Mouse (Mus musculus) bone marrow, adult 2 months (tissue): ENCODE measurements around the gene Mccc2. TPM values are rescaled to one million over a fixed set of nuclear protein-coding genes. Genes with fewer than 3 reads are reported as not detected.
"Not testable (repeated sequence)": the region's sequence is repeated elsewhere in the genome, so short reads cannot be mapped to it uniquely, and the experiment has no call there.

Experiments
- H3K27ac ChIP-seq: fragments of 200-500 bp; 2 replicates; pipeline ENCODE4 v1.5.1; 2012; ENCODE audit warnings: low read depth, mild to moderate bottlenecking, control low read depth, inconsistent platforms, low read length; ENCODE audit not compliant: control insufficient read depth, poor library complexity, insufficient read depth
- H3K4me1 ChIP-seq: fragments of 200-500 bp; 2 replicates; pipeline ENCODE4 v1.6.1; 2011; ENCODE audit warnings: low read length; ENCODE audit not compliant: control insufficient read depth, insufficient read depth
- H3K4me3 ChIP-seq: fragments of 200-500 bp; replicated peaks from 2 replicates; pipeline ENCODE3; 2011; ENCODE audit warnings: mild to moderate bottlenecking, low read depth, low read length, control low read depth; ENCODE audit not compliant: control insufficient read depth
- CTCF ChIP-seq: fragments of 200-500 bp; IDR thresholded peaks from 2 replicates; pipeline ENCODE4 v1.5.1; 2011; ENCODE audit warnings: low read length, control low read depth; ENCODE audit not compliant: control insufficient read depth, insufficient read depth
- POLR2A ChIP-seq: fragments of 200-500 bp; IDR thresholded peaks from 2 replicates; pipeline ENCODE4 v1.6.1; 2011; ENCODE audit warnings: low read depth, mild to moderate bottlenecking, control low read depth, low read length, borderline replicate concordance; ENCODE audit not compliant: control insufficient read depth
- WGBS: fragments of 180-500 bp; shearing (Covaris S2); methylation state at CpG from one replicate; pipeline ENCODE4 v1.1.7; 2018; 5-methylcytosine and 5-hydroxymethylcytosine counted together
- polyA plus RNA-seq: library from polyadenylated mRNA; stranded (reverse); fragments of >200 nt; gene quantifications from 2 replicates; pipeline ENCODE4 v1.2.4, GENCODE M21; 2011; ENCODE audit warnings: low replicate concordance; ENCODE audit not compliant: missing spikeins, insufficient read depth, insufficient read length

Mccc2 gene
- polyA plus RNA-seq = 3.0 and 5.2 TPM in 2 replicates

DNA sequence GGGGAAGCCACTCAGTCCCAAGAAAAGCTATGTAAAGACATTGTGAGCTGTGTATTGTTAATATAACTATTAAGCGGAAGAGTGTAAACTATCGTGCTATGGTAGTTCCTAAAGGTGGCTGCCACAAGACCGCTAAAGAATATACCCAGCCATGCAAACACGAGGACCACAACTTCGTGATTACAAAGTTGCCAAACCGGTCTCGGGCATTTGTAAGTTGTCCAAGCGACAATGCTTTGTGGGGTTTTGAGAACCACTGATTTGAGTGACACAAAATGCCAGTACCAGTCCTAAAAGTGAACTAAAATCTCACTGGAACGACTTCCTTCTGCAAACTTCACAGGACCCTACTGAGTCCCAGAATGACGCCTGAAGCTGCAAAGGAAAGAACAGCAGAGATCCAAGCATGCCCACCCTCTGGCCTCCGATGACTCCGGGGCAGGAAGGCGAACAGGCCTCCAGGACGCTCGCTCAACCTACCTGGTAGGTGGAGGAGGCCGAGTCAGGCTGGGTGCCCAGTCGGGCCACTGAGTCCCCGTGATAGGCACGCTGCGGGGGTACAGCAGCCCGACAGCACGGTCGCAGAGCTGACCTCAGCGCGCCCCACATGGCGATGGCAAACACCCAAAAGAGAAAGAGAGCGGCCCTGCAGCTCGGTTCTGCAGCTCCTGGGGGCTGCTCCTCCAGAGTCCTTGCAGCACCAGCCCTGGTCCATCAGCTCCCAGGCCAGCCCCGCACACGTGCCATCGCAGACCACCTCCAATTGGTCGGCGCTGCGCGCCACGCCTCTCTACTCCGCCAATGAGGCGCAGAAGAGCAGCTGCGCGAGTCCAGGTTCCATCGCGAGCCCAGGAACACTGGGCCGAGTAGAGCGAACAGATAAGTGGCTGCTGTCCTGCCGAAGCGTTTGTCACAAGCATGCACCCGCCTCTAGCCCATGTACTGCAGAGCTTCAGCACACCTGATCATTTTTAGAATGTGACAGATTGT, at the start of gene Mccc2:
Gene Mccc2, minus strand, starts transcription at position 734 of the 990 bp plus-strand sequence.
- TF ChIP-seq POLR2A (peak; percentile 61; the same call in 1 of the 2 replicates), CTCF (no peak)
- Histone ChIP-seq H3K4me3 (peak within 1 kb of the TSS; percentile 70), H3K4me1 (peaks cover 1% of the 10 kb centered on the region), H3K27ac (no peak within 1 kb of the TSS)
- 3% methylated on average over 47 of the region's 47 CpGs for WGBS

DNA sequence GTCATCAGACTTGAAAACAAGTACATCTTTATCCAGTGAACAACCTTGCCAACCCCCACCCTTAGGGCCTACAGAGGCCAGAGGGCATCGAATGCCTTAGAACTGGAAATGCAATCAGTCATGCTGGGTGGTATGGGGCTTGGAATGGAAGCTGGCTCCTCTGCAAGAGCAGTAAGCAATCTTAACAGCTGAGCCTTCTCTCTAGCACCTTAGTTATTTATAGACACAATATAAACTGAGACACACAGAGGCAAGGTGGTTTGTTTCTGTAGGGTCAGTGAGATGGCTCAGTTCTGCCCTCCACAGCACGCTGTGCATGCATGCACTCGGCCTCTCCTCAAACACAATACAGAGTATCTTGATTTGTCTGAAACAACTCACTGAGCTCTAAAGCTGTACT, 48.5 kb upstream of the Mccc2 start:
- Histone ChIP-seq H3K4me3 (no peak overlapping the region), H3K4me1 (no peaks in the 10 kb centered on the region), H3K27ac (no peak overlapping the region)
- WGBS = 92% methylated on average over 3 of the region's 3 CpGs
- no peak for TF ChIP-seq POLR2A
- TF ChIP-seq CTCF = no peak

DNA sequence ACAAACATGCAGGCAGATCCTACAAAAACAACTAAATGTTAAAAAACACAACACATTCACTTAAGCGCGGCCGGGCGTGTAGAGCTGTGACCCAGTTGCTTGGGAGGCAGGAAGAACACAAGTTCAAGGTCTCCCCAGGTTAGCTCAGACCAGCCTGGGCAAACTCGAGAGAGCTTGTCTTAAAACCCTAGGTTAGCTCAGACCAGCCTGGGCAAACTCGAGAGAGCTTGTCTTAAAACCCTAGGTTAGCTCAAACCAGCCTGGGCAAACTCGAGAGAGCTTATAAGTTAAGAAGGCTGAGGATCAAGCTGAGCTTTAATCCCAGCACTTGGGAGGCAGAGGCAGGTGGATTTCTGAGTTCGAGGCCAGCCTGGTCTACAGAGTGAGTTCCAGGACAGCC, 42.3 kb upstream of the Mccc2 start:
- 96% methylated on average over 8 of the region's 8 CpGs for WGBS
- not testable (repeated sequence) for H3K27ac ChIP-seq, H3K4me3 ChIP-seq, H3K4me1 ChIP-seq

DNA sequence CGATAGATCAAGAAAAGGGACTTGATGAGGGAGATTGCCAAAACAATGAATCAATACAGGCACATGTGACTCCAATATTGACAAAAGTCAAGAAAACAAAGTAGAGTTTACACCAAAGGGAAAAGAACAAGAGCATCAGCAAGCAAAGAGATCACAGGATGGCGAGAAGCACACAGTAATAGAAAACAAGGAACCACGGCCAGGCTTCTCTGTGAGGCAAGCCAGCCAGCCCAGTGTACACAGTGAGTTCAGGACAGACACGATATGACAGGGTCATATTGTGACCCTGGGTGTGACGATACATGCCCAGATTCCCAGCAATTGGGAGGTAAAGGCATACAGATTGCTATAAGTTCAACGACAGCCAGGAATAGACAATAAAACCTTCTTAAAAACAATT, 10.6 kb upstream of the Mccc2 start:
- TF ChIP-seq CTCF = no peak
- no peak for TF ChIP-seq POLR2A
- H3K4me1 ChIP-seq = no peaks in the 10 kb centered on the region
- no peak overlapping the region for H3K27ac ChIP-seq
- 91% methylated on average over 6 of the region's 6 CpGs for WGBS
- no peak overlapping the region for H3K4me3 ChIP-seq

DNA sequence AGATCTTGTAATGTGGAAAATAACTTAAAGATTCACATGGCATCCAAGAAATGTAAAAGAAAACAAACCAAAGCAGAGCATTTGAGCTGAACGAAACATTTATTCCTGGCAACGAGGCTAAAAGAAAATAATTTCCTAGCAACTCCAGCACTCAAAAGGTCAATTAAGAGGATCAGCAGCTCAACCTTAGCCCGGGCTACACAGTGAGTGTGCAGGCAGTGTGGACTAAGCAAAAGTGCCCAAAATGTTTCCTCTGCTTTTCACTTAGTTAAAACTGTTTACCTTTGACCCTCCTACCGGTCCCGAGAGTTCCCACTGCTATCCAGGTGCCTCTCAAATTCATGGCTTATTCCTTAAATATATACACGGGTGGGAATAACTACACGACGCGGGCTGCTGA, 1.5 kb upstream of the Mccc2 start:
- TF ChIP-seq CTCF (no peak), POLR2A (no peak)
- Histone ChIP-seq H3K4me1 (peaks cover 1% of the 10 kb centered on the region), H3K27ac (no peak overlapping the region), H3K4me3 (no peak overlapping the region)
- WGBS = 91% methylated on average over 9 of the region's 9 CpGs

DNA sequence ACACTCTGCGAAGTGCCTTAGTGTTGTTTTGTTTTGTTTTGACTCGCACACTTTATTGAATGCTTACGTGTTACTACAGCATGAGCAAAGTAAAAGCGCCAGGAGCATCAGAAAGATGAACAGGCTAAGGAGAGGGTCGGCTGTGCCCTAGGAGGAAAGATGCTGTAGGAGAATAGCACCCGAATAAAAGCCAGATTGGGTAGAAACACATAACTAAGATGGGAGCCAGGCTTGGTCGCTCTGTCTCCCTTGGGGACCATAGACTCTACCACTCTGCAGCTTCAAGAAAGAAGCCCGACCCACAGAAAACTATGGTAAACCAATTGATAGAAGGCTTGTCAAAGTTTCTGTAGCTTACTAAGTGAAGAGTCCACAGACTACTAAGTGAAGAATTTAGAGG, 498 bp upstream of the Mccc2 start:
- no peak overlapping the region for H3K27ac ChIP-seq
- H3K4me3 ChIP-seq = peak overlapping the region; percentile 66
- 7% methylated on average over 8 of the region's 8 CpGs for WGBS
- H3K4me1 ChIP-seq = peaks cover 1% of the 10 kb centered on the region
- no peak for TF ChIP-seq POLR2A
- no peak for TF ChIP-seq CTCF

DNA sequence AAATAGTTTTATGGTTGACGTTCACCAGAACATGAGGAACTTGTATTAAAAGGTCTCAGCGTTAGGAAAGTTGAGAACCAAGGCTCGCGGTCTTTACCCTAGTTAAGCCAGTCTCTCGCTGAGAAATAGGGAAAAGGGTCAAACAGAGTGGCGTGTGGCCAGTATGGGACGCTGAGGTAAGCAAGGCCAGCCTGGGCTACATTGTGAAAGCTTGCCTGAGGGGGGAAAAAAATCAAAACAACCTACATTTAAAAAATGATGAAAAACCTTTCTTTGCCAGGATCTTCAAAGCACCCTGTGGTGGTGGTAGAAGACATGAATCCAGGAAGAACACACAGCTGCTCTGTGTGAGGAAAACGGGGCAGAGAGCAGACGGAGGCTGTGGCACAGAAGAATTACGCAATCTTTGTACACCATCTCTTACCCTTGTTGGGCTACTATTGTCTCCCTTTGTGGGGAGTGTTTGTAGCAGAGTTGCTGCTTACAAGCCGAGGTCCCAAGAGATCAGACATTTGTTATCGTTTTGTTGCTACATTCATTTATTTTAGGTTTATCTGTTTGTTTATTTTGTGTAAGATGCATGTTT, 9.4 kb downstream of the Mccc2 start:
- TF ChIP-seq POLR2A (no peak), CTCF (no peak)
- Histone ChIP-seq H3K27ac (no peak overlapping the region), H3K4me1 (no peaks in the 10 kb centered on the region), H3K4me3 (no peak overlapping the region)
- WGBS = 60% methylated on average over 12 of the region's 12 CpGs

DNA sequence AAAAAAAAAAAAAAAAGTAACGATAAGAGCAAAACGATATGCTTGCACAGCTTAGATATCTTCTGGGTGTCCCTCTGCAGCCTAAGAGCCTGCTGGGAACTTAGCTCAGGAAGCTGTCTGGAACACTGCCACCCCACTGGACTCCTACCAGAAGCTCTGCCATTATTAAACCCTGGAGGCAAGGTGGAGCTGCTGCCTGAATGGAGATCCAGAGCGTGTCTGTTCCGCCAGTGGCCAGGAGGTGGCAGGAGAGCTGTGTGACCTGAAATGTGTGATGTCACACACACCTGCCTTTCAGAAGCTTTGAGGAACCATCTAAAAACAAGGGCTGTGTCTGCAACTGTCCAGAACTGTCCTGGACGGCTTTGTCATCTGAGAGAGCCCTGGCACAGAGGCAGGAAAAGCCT, 13.6 kb downstream of the Mccc2 start:
- H3K4me1 ChIP-seq = no peaks in the 10 kb centered on the region
- H3K27ac ChIP-seq = no peak overlapping the region; the same call in 1 of the 2 replicates
- 30% methylated on average over 5 of the region's 5 CpGs for WGBS
- no peak overlapping the region for H3K4me3 ChIP-seq
- no peak for TF ChIP-seq POLR2A
- TF ChIP-seq CTCF = peak; percentile 92
